Mouse (Mus musculus): Measurements from ENCODE around the gene Cuedc1.

DNA sequence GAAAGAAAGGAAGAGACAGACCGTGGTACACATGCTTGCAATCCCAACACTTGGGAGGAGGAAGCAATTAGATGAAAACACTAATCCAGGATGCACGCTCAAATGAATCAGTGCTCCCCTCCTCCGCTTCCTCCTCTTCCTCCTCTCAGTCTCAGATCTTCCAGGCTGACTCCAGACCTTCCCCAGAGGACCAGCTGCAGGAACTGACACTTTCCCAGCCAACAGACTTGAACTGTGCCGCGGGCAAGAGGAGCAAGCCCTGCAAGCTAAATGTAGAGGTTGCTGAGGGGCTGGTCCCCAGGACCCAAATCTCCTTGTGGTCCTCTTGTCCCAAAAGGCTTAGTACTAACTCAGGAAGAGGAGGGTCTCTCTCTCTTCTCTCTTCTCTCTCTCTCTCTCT, 8.7 kb upstream of the Cuedc1 start:
- TF ChIP-seq POLR2A (IDR thresholded peaks at IDR 0.05; ENCODE audit: insufficient read depth, low read depth, low read length) (no peak), CTCF (IDR thresholded peaks at IDR 0.05; ENCODE audit: insufficient read depth, low read depth, low read length) (no peak)
